Mouse (Mus musculus): Measurements from ENCODE around the gene Ntng2.

GRCm38 (mm10) chr2:29179810-29180209, 73.0 kb downstream of the Ntng2 start:
- TF ChIP-seq ZNF384 (IDR thresholded peaks at IDR 0.05; ENCODE audit: low read depth, low read length) = no peak
- TF ChIP-seq ZC3H11A (IDR thresholded peaks at IDR 0.05; ENCODE audit: borderline replicate concordance, low read depth, low read length) = no peak

All from ES-E14 (cell line).